Mouse (Mus musculus) layer of hippocampus, adult 18-20 months (tissue): ENCODE measurements around the gene Qrich1. TPM values are rescaled to one million over a fixed set of nuclear protein-coding genes. Genes with fewer than 3 reads are reported as not detected.
A peak's percentile ranks its signal among the peaks of the same experiment; 100 is the strongest.

ENCODE experiments used
- DNase-seq, 2 experiments: peaks; one replicate each; pipeline ENCODE4 v3.0.0; 2022; ENCODE audit warnings: low spot score in 2 of 2
- long read RNA-seq: library from polyadenylated mRNA; stranded (forward); transcript quantifications from one replicate; pipeline ENCODE4 v2.0.0, GENCODE M21; 2021
- total RNA-seq, 2 experiments: library from RNA; stranded (reverse); gene quantifications; 2 replicates each; pipeline ENCODE4 v1.2.3; 2021

Qrich1 gene
- total RNA-seq = 100 to 1,000 TPM; 143 to 150 TPM
- long read RNA-seq, transcript Qrich1-202 (10 exons, 3,040 nt) = major isoform, 21 of 105 reads
- long read RNA-seq, partial matches to known transcripts = 11 of 105 reads
- long read RNA-seq, other reads (novel, unspliced or antisense) = 73 of 105 reads

DNA sequence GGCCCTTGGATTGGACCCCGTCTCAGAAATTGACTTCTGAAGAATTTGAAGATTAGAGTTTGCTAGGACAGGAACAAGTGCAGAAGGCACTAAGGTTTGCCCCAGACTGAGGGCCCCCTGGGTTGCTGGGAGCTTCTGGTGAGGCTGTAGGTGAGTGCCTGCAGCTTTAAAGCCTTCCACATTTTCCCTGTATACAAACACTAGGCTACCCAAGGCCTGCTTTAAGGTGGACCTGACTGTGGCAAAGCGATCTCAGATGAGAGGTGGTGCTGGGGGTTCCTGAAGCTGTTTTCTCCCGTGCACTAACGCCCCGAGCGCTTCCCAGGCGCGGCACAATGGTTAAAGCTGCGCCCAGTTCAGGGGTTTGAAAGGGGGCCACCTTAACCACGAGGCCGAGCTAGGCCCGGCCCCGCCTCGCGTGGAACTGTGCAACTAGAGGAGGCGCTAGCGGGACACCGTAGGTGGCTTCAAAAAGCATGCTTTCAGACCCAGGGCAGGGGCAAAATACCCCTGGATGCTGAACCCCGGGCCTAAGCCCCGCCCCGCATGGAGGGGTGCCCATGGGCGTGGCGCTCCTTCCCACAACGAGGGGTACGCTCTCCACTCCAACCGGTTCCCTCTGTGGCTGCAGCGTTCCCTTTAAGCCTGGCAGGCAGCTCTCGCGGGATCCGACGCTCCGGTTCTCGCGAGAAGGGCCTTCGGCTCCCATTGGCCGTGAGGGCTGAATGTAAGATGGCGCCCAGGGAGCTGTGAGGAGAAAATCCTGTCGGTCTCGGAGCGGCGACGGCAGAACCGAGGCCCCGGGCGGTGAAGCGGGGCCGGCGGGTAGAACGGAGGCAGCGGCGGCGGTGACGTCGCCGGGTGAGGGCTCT, at the start of gene Qrich1:
TSS of gene Qrich1 (plus strand) at position 427 of the 872 bp plus-strand sequence.
- peak; percentile 94 to 97 for DNase-seq

DNA sequence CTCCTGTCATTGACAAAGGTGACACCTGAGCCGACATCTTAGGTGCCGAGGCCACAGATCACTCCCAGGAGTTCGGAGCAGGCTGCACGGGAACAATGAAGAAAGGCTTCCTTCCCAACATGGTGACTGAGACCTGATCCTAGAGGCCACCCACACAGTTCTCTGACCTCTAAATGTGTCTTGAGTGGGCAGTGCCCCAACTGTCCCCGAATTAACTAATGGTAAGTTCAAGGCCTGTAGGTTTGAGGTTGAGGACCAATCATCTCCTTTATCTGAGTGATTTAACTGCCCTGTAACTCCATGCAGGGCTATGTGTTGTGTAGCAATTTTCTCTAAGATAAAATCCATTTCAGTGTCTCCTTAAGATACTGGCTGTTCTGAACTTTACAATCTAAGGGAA, 47.2 kb upstream of the Qrich1 start:
- no peak for DNase-seq

DNA sequence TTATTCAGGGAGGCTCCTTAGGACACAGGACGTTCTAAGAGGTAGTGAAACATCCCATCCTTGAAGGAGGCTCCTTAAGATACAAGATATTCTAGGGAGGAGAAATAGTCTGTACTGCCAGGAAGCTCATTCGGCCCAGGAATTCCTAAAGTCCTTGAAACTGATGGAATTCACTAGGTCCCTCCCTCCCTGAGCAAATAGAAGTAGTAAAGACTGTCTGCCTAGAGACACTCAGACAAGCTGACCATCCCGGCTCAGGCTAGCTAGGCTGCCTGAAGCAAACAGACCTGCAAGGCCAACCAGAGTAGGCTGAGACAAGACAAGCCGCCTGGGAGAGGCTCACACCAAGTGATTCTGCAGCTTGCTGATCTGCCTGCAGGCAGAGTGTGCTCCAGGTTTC, 46.8 kb upstream of the Qrich1 start:
- DNase-seq = no peak

DNA sequence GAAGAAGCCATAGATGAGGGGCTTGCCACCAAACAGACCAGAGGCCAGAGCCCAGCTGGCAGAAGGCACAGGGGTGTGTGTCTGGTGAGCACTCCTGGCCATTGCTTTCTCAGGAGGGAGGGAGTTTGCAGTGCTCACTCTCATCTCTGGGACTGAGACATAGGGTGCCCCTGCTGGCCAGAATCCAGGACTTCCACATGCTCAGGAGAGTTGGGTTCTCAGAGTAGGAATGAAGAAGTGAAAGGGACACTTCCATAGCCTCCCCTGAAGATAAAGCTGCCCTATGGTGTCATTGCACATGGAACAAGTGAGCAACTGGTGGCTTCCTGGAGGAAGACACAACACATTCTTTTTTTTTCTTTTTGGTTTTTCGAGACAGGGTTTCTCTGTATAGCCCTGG, 42.1 kb upstream of the Qrich1 start:
- DNase-seq = no peak

DNA sequence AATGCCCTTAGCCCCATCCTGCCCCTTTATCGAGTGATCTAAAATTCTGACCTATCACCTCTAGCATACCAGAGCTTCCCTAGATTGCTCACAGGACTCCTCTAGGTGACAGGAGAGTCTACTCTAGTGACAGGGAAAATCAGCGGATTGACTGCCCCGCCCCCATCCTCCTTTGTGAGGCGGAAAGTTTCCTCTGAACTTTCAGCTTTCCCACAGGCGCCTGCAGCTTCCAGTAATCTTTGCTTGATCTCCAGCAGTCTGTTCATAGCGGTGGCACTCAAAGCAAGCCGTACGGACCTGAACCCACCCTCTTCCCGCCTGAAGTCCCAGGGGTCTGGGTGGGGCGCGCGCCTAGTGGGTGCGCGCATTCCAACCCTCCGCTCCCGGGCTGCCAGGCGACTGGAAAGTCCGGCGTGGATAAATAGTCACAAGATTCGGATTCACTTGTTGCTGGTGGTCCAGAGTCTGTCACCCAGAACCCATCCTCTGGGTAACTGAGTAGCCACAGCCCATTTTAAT, 37.9 kb upstream of the Qrich1 start:
- peak in 1 of 2 experiments; percentile 31 for DNase-seq

DNA sequence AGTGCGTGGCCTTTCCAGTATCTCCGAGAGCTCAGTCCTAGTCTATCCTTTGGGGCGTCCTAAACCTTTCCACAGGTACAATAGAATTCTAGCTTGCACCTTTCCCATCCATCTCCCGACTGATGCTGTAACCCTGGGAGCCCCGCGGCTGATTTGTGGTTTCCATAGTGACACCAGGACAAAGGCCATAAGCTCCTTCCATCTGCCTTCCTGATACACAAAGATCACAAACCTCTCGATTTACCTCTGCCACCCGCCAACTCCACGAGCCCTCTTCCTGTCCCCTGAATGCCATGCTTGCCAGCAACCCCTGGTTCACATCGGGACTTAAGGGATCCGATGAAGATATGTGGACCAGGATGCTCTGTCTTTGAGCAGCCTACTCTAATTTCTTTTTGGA, 37.4 kb upstream of the Qrich1 start:
- no peak for DNase-seq

DNA sequence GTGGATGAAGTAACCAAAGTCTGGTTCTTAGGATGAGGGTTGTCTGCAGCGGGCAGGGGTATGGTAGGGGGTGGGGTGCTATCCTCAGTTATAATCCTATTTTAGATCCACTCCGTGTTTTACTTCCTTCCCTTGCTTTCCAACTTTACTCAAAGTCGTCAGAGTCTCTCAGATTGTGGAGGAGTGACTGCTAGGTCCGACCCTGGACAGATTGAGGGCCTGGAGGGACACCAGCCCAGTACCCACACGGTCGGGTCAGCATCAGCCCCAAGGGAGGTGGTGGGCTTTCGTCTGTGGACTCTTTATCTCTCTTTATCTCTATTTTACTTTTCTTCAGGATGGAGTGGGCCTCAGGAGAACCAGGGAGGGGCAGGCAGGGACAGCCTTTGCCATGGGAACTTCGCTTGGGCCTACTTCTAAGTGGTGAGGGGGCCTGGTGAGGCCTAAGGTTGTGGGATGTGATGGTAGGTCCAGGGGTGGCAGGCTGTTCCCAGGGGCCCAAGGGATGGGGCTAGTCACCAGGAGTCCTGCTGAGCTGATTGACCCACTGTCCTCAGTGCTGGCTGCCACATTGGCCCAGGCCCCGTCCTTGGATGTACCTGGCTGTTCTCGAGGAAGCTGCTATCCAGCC, 36.8 kb upstream of the Qrich1 start, which contains the start of gene Lamb2:
TSS of gene Lamb2 (plus strand) at position 16 of the 631 bp plus-strand sequence.
- no peak for DNase-seq

DNA sequence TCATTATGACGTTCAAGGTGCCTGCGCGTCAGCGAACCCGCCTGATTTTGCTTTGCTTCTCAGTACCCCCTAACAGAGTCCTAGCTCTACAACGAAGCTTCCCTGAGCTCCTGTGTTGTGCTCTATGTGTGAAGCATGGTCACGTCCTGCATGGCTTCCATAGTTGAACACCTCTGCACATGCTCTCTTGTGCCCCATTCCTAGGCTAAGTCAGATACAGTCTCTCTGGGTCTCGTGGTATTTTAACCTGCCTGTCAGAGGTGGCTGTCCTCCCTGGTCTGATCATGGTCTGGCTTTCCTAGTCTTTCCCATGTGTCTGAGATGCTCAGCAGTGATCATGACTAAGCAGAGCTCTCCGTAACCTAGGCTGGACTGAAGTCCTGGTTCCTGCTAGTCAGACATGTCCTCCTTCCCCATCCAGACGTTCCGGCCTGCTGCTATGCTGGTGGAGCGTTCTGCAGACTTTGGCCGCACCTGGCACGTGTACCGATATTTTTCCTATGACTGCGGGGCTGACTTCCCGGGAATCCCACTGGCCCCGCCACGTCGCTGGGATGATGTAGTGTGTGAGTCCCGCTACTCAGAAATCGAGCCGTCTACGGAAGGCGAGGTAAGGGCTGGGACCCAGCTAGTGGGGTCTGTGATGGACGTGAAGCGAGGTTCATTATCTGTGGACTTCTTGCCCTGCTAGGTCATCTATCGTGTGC, 35.6 kb upstream of the Qrich1 start:
- no peak for DNase-seq

DNA sequence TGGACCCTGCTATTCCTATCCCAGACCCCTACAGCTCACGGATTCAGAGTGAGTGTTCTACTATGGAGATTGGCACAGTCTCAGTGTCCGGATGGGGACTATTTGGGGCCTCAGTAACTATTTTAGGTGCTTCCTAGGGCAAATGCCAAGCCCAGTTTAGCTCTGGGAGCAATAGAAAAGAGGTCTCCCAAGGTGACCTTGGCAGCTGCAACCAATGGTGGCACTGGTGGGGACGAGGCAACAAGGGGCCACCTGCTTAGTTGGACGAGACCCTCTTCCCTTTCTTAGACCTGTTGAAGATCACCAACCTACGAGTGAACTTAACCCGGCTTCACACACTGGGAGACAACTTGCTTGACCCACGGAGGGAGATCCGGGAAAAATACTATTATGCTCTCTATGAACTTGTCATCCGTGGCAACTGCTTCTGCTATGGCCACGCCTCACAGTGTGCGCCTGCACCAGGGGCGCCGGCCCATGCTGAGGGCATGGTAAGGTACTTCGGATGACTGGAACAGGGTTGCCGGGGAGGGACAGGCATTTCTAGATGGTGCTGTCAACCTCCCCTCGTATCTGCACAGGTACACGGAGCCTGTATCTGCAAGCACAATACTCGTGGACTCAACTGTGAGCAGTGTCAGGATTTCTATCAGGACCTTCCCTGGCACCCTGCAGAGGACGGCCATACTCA, 34.9 kb upstream of the Qrich1 start:
- no peak for DNase-seq

DNA sequence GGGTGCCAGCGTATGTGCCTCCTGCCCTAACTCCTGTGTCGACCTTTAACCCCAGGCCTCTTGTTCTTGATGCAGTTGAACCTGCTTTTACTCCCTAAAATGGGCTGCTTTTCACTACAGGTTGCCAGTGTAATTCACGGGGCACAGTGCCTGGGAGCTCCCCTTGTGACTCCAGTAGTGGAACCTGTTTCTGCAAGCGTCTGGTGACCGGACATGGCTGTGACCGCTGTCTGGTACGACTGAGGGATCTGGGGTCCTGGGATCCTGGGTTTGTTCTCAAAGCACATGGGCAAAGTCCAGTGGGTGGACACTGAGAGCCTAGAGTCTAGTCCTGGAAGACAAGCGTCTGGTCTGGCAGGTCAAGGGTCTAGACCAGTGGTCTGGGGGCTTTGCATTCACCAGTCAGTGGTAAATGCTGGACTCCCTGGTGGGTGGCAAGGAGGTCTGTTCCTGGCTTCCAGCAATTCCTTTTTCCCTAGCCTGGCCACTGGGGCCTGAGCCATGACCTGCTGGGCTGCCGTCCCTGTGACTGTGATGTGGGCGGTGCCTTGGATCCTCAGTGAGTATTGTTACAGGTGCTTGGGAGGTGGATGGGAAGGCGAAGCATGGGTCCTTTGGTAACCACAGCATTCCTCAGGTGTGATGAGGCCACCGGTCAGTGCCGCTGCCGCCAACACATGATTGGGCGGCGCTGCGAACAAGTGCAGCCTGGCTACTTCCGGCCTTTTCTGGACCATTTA, 33.4 kb upstream of the Qrich1 start:
- DNase-seq = no peak

DNA sequence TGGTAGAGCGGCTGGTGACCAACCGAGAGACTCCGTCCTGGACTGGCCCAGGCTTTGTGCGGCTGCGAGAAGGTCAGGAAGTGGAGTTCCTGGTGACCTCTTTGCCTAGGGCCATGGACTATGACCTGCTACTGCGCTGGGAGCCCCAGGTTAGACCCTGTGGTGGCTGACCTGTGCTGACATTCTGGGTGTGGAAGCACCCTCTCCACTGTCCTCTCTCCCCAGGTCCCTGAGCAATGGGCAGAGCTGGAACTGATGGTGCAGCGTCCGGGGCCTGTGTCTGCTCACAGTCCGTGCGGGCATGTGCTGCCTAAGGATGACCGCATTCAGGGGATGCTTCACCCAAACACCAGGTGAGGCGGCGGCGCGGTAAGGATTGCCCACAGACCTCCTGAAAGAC, 32.6 kb upstream of the Qrich1 start:
- no peak for DNase-seq

DNA sequence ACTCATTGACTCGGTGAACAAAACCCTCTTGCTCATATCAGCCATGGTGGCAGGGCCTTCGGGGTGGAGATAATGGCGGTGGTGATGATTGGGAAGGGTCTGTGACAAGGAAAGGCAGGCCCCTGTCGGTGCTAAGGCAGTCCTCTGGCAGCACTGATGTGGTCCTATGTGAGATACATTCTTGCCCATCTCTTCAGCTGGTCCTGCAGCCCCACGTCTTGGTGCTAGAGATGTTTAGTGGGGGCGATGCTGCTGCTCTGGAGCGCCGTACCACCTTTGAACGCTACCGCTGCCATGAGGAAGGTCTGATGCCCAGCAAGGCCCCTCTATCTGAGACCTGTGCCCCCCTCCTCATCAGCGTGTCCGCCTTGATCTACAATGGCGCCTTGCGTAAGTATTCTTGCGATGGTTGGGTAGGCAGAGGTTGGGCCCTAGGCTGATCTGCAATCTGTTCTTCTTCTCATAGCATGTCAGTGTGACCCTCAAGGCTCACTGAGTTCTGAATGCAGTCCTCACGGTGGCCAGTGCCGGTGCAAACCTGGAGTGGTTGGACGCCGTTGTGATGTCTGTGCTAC, 31.2 kb upstream of the Qrich1 start:
- DNase-seq = no peak

DNA sequence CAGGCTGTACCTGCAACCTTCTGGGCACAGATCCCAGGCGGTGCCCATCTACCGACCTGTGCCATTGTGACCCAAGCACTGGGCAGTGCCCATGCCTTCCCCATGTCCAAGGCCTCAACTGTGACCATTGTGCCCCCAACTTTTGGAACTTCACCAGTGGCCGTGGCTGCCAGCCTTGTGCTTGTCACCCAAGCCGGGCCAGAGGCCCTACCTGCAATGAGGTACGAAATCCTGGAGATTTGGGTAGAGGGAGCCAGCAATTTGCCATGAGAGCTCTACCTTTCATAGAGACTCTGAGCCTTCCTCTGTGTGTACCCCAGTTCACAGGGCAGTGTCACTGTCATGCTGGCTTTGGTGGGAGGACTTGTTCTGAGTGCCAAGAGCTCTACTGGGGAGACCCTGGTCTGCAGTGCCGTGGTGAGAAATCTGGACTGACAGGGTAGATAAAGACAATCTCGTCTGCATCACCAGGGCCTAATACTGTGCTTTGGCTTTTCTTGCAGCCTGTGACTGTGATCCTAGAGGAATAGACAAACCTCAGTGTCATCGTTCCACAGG, 29.6 kb upstream of the Qrich1 start:
- no peak for DNase-seq

DNA sequence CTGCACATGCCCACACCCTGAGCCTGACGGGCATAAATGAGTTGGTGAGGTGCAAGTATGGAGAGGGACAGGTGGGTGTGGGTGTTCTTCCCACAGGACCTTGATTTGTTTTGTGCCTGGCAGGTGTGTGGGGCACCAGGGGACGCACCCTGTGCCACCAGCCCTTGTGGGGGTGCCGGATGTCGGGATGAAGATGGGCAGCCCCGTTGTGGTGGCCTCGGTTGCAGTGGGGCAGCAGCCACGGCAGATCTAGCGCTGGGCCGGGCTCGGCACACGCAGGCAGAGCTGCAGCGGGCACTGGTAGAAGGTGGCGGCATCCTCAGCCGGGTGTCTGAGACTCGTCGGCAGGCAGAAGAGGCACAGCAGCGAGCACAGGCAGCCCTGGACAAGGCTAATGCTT, 28.2 kb upstream of the Qrich1 start:
- DNase-seq = no peak

DNA sequence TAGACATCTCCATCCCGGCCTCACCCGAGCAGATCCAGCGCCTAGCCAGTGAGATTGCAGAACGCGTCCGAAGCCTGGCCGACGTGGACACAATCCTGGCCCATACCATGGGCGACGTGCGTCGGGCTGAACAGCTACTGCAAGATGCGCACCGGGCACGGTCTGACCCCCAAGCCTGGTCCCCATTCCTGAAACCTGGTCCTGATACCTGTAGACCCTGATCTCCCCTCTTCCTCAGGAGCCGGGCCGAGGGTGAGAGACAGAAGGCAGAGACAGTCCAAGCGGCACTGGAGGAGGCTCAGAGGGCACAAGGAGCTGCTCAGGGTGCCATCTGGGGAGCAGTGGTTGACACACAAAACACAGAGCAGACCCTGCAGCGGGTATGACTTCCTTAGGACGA, 27.4 kb upstream of the Qrich1 start:
- DNase-seq = no peak

DNA sequence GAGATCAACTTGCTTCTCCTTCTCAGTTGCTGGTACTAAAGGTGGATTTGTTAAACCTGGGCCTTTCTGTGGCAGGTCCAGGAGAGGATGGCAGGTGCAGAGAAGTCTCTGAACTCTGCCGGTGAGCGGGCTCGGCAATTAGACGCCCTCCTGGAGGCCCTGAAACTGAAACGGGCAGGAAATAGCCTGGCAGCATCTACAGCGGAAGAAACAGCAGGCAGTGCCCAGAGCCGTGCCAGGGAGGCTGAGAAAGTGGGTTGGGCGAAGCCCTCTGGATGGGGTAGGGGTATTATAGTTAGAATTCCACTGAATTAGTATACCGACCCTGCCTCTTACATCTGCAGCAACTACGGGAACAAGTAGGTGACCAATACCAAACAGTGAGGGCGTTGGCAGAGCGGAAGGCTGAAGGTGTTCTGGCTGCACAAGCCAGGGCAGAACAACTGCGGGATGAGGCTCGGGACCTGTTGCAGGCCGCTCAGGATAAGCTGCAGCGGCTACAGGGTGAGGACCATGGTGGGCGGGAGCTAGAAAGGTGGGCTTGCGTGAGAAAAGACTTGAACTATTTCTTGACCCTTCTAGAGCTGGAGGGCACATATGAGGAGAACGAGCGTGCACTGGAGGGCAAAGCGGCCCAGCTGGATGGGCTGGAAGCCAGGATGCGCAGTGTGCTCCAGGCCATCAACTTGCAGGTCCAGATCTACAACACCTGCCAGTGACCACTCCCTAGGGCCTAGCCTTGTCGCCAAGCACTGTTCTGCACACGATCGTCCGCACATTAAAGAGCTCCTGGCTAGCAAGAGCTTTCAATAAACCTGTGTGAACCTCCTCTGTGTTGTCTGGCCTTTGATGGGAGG, 26.7 kb upstream of the Qrich1 start:
- peak in 1 of 2 experiments; percentile 26 for DNase-seq

DNA sequence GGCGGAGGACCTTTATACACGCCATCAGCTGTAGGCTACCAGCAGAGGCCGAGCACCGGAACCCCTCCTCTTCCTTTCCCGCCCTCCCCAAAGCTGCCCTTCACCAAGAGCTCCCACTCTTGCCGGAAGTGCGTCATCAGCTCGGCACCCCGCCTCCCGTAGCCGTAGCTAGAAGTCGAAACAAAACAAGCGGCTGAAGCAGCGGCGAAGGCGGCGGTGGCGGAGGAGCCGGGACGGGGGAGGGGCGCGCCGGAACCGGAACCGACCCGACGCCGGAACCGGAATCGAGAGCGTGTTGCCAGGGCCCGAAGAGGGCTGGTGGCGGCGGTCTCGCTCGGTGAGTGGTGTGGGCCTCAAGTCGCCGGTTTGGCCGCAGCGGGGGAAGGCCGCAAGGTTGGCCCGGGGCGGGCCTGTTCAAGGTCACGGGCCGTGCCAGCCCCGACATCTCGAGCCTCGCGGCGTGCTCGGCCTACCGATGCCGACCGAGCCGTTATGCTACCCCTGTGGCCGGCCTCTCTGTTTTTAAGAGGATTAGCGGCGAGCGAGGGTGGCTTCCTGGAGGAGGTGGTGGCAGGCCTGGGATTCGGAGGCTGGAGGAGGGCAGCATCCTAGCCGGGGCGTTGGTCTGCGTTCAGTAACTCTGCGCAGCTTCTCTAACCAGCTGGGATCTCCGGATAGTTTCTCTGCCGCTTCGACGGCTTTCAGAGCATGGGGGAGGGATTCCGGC, 25.9 kb upstream of the Qrich1 start, which contains the start of gene Usp19:
TSS of gene Usp19 (plus strand) at position 44 of the 727 bp plus-strand sequence.
- peak; percentile 94 to 97 for DNase-seq

DNA sequence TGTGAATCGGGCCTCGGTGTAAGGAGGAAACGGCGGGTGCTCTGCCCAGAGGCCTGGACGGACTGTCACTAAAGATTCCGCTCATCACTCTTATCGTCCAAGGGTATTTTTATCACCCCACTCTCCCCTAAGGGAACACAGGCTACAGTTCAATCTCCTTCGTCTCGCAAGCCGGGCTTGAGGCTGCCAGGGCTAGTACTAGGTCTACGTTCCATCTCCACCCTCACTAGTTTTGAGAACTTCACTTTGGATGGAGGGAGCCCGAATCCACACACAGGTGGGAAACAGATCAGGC, 25.4 kb upstream of the Qrich1 start:
- no peak for DNase-seq
